Mouse (Mus musculus) hindbrain, embryonic 14.5 days (tissue): ENCODE measurements at regions not wholly inside any gene's neighbourhood (a gene's known extent, or its start where the extent isn't known, plus 50 kb on each side); places are given as distances from the start of the nearest gene placed in this dataset.

ENCODE experiments used
- ATAC-seq: fragments of 200-750 bp; cut with Nextera tagmentation; 2 replicates; pipeline ENCODE4 v1.8.0; 2017; ENCODE audit warnings: moderate number of reproducible peaks, mild to moderate bottlenecking, moderate TSS enrichment, moderate library complexity; ENCODE audit not compliant: low FRiP score
- DNase-seq: peaks from one replicate; pipeline ENCODE4 v3.0.0-alpha.2; 2015; ENCODE audit warnings: low spot score
- H3K27ac ChIP-seq: fragments of 300-500 bp; sonication (generic); 2 replicates; pipeline ENCODE4 v1.5.1; 2014; ENCODE audit warnings: mild to moderate bottlenecking, moderate library complexity
- H3K27me3 ChIP-seq: fragments of 300-500 bp; sonication (generic); 2 replicates; pipeline ENCODE4 v1.6.1; 2014; ENCODE audit warnings: mild to moderate bottlenecking, low read length, mixed read lengths; ENCODE audit not compliant: control insufficient read depth, insufficient read depth
- H3K36me3 ChIP-seq: fragments of 300-500 bp; sonication (generic); replicated peaks from 2 replicates; pipeline ENCODE4 v1.6.1; 2014; ENCODE audit not compliant: control insufficient read depth, insufficient read depth
- H3K4me1 ChIP-seq: fragments of 300-500 bp; sonication (generic); replicated peaks from 2 replicates; pipeline ENCODE4 v1.6.1; 2014; ENCODE audit warnings: antibody characterized with exemption, low read length, mixed read lengths; ENCODE audit not compliant: control insufficient read depth, insufficient read depth
- H3K4me2 ChIP-seq: fragments of 300-500 bp; sonication (generic); replicated peaks from 2 replicates; pipeline ENCODE4 v1.6.1; 2014; ENCODE audit warnings: mild to moderate bottlenecking, moderate library complexity
- H3K4me3 ChIP-seq: fragments of 300-500 bp; sonication (generic); replicated peaks from 2 replicates; pipeline ENCODE4 v1.5.1; 2014; ENCODE audit warnings: mild to moderate bottlenecking, low read length
- H3K9ac ChIP-seq: fragments of 300-500 bp; sonication (generic); 2 replicates; pipeline ENCODE4 v1.6.1; 2014
- H3K9me3 ChIP-seq: fragments of 300-500 bp; sonication (generic); 2 replicates; pipeline ENCODE4 v1.6.1; 2016; ENCODE audit warnings: low read length; ENCODE audit not compliant: control insufficient read depth
- WGBS: fragments of 180-500 bp; shearing (Covaris S2); extraction: QIAGEN DNeasy Blood & Tissue Kit; methylation state at CpG from one replicate; pipeline ENCODE4 v1.1.7; 2014; 5-methylcytosine and 5-hydroxymethylcytosine counted together

DNA sequence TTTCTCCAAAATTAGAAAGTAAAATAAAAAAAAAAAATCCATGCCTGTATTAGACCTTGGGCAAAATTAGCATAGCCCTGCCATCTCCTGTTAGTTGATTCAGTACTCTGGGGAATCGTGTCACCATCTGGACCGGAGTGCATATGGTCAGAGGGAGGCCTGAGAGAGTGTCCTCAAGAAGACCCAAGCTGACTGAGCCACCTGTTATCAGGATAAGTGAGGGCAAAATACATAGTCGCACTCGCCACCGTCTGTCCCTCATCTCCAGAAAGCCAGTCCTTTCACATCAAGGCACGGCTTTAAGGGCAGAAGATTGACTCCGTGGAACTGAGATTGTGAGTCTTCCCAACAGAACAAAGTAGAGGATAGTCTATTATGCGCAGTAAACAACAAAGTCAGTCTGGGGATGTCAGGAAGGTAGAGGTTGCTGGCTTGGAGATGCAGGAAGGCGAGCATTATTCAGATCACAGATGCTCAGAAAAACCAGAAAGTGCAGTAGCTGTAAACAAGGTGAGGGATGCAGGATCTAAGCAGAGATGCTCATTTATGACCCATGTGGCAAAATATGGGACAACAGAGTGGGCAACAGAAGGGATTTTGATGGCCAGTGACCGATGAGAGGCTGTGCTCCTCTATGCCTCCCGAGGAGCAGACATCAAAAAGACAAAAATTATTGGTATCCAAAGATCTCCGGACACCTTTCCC, 88.8 kb upstream of the Trhde start:
- no peaks in the 10 kb centered on the region for H3K9me3 ChIP-seq
- no peak overlapping the region for H3K27ac ChIP-seq
- WGBS, result 88% methylated on average over 12 of the region's 12 CpGs
- ATAC-seq, result no peak
- H3K36me3 ChIP-seq, result no peaks in the 10 kb centered on the region
- no peak for DNase-seq
- H3K27me3 ChIP-seq, result no peaks in the 10 kb centered on the region
- H3K4me3 ChIP-seq, result no peak overlapping the region
- no peak overlapping the region for H3K9ac ChIP-seq
- no peaks in the 10 kb centered on the region for H3K4me1 ChIP-seq
- no peak overlapping the region for H3K4me2 ChIP-seq

DNA sequence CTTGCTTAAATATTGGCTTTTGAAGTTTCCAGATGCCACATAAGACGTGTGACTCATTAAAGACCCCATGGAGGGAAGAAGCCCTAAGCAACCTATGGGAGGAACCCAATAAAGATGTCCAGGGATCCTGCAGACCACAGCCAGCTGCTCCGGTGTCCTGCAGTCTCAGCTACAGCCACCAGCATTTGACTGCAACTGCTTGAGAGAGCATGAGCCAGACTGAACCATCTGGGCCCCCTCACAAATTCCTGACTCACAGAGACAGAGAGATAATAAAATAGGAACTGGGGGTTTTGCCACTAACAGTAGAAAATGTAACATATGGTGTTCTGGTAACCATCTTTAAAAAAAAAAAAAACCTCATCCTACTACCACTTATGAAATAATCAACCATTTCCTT, 69.1 kb upstream of the Trhde start:
- ATAC-seq (no peak), DNase-seq (no peak)
- H3K27ac ChIP-seq, result no peak overlapping the region
- no peaks in the 10 kb centered on the region for H3K36me3 ChIP-seq
- no peaks in the 10 kb centered on the region for H3K9me3 ChIP-seq
- 74% methylated on average over 2 of the region's 2 CpGs for WGBS
- no peak overlapping the region for H3K4me2 ChIP-seq
- H3K27me3 ChIP-seq, result no peaks in the 10 kb centered on the region
- H3K9ac ChIP-seq, result no peak overlapping the region
- no peak overlapping the region for H3K4me3 ChIP-seq
- H3K4me1 ChIP-seq, result no peaks in the 10 kb centered on the region

DNA sequence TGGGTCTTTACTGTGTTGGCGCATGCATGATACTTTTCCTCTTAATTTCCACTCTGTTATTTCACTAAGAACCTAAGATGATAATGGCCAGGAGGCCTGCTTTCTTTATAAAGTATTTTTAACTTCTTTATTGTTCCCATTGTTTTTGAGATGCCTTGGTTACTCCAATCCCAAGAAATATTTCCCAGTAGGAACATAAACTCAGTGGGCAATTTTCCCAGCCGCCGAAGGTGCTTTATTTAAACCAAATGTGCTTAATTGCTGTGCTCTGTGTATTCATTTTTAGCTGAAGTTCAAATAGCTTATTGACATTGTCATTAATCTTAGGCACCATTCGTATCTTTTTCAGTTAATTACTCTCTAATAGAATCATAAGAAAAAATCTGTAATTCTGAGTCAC, 55.1 kb upstream of the Trhde start:
- Histone ChIP-seq H3K27me3 (no peaks in the 10 kb centered on the region), H3K9ac (no peak overlapping the region), H3K27ac (no peak overlapping the region), H3K9me3 (no peaks in the 10 kb centered on the region), H3K36me3 (no peaks in the 10 kb centered on the region), H3K4me2 (no peak overlapping the region), H3K4me1 (no peaks in the 10 kb centered on the region), H3K4me3 (no peak overlapping the region)
- ATAC-seq (no peak), DNase-seq (no peak)
- WGBS, result 67% methylated on average over 4 of the region's 4 CpGs

DNA sequence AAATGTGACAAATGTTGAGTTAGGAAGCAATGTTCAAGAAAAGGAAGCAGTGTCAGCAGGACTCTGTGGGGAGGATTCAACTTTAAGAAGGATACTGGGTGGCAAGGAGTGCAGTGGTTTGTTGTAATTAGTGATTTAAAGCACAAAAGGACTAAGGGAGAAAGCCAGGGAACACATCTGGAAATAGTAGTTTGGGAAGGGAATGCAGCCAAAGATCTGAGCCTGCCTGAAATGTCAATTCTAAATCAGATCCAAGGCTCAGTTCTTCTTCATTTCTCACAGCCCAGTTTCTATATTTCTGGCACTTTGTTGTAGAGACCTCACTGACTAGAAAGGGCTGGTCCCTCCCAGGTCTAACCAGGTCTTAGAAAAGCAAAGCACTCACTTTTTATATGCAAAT, 50.6 kb upstream of the Trhde start:
- Histone ChIP-seq H3K4me1 (no peaks in the 10 kb centered on the region), H3K4me3 (no peak overlapping the region), H3K27me3 (no peaks in the 10 kb centered on the region), H3K36me3 (no peaks in the 10 kb centered on the region), H3K27ac (no peak overlapping the region), H3K4me2 (no peak overlapping the region), H3K9ac (no peak overlapping the region), H3K9me3 (peaks cover 10% of the 10 kb centered on the region; the same call in 1 of the 2 replicates)
- DNase-seq (no peak), ATAC-seq (no peak)
